Mouse (Mus musculus) lung, adult 2 months (tissue): ENCODE results near the gene Fam173b.

ENCODE experiments used
- CTCF ChIP-seq: fragments of 200-500 bp; IDR thresholded peaks from 2 replicates; pipeline ENCODE4 v1.5.1; 2011; ENCODE audit warnings: mild to moderate bottlenecking, low read length, control low read depth; ENCODE audit not compliant: insufficient read depth
- POLR2A ChIP-seq: fragments of 200-500 bp; IDR thresholded peaks from 2 replicates; pipeline ENCODE4 v1.6.1; 2011; ENCODE audit warnings: low read depth, mild to moderate bottlenecking, control low read depth, low read length, borderline replicate concordance; ENCODE audit errors: extremely low read depth

GRCm38 (mm10) chr15:31627277-31628154 is 25.9 kb downstream of the Fam173b start:
- no peak for TF ChIP-seq POLR2A
- TF ChIP-seq CTCF, result no peak
